Mouse (Mus musculus): ENCODE data around the gene Prl3d3.
"Not testable (repeated sequence)": the region's sequence is repeated elsewhere in the genome, so short reads cannot be mapped to it uniquely, and the experiment has no call there.

The Prl3d3 gene

DNA sequence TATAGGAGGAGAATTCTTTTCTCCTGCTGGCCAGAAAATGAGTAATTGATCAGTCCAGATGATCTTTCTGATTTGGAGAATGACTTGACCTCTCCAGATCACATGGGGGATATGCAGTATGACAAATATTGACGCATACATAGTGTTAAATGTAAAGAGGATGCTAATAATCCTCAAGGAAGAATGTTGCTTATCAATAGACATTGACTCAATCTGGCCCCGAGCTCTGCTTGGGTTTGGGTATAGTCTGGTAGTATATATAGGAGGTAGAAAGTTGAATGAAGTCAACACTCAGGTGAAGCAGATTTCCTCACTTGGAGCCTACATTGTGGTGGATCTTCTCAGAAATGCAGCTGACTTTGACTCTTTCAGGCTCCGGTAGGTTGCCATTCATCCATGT is at the start of gene Prl3d3:
Gene Prl3d3 (plus strand): TSS at position 301 of the 400 bp plus-strand sequence.
- not testable (repeated sequence) for DNase-seq (ENCODE audit: low read depth)

DNA sequence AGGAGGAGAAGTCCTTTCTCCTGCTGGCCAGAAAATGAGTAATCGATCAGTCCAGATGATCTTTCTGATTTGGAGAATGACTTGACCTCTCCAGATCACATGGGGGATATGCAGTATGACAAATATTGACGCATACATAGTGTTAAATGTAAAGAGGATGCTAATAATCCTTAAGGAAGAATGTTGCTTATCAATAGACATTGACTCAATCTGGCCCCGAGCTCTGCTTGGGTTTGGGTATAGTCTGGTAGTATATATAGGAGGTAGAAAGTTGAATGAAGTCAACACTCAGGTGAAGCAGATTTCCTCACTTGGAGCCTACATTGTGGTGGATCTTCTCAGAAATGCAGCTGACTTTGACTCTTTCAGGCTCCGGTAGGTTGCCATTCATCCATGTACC is 35.2 kb upstream of the Prl3d3 start, which contains the start of gene Prl3d2:
Gene Prl3d2 (plus strand): TSS at position 301 of the 400 bp plus-strand sequence.
- not testable (repeated sequence) for DNase-seq (ENCODE audit: low read depth)

GRCm38 (mm10) chr13:27148264-27148663 is 8.3 kb upstream of the Prl3d3 start:
- no peak for DNase-seq (ENCODE audit: low read depth)

GRCm38 (mm10) chr13:27196359-27196758 is 39.8 kb downstream of the Prl3d3 start, which contains the start of gene Prl3c1:
Prl3c1 (plus strand) TSS chr13:27196659.
- no peak for DNase-seq (ENCODE audit: low read depth)
